Mouse (Mus musculus) lung, embryonic 16.5 days (tissue): ENCODE data around the gene Stra6l. TPM values are rescaled to one million over a fixed set of nuclear protein-coding genes. Genes with fewer than 3 reads are reported as not detected.

ENCODE experiments used
- ATAC-seq: fragments of 200-750 bp; cut with Nextera tagmentation; 2 replicates; pipeline ENCODE4 v1.8.0; 2017; ENCODE audit warnings: low read depth, mild to moderate bottlenecking, moderate library complexity
- H3K27ac ChIP-seq: fragments of 300-500 bp; sonication (generic); 2 replicates; pipeline ENCODE4 v1.5.1; 2014; ENCODE audit warnings: mild to moderate bottlenecking, control low read depth, low read length
- H3K27me3 ChIP-seq: fragments of 300-500 bp; sonication (generic); 2 replicates; pipeline ENCODE4 v1.6.1; 2014; ENCODE audit warnings: low read depth, low read length, mixed read lengths; ENCODE audit not compliant: control insufficient read depth, insufficient read depth
- H3K36me3 ChIP-seq: fragments of 300-500 bp; sonication (generic); 2 replicates; pipeline ENCODE4 v1.6.1; 2014; ENCODE audit warnings: low read length; ENCODE audit not compliant: control insufficient read depth, insufficient read depth
- H3K4me1 ChIP-seq: fragments of 300-500 bp; sonication (generic); replicated peaks from 2 replicates; pipeline ENCODE4 v1.6.1; 2014; ENCODE audit warnings: low read length, mixed read lengths; ENCODE audit not compliant: control insufficient read depth, insufficient read depth
- H3K4me2 ChIP-seq: fragments of 300-500 bp; sonication (generic); 2 replicates; pipeline ENCODE4 v1.6.1; 2014; ENCODE audit warnings: low read depth, low read length, control low read depth
- H3K4me3 ChIP-seq: fragments of 300-500 bp; sonication (generic); 2 replicates; pipeline ENCODE4 v1.5.1; 2014; ENCODE audit warnings: mild to moderate bottlenecking, low read length, control low read depth
- H3K9ac ChIP-seq: fragments of 300-500 bp; sonication (generic); 2 replicates; pipeline ENCODE4 v1.6.1; 2014; ENCODE audit warnings: low read length, control low read depth
- H3K9me3 ChIP-seq: fragments of 300-500 bp; sonication (generic); 2 replicates; pipeline ENCODE4 v1.6.1; 2016; ENCODE audit warnings: low read length; ENCODE audit not compliant: control insufficient read depth
- WGBS: fragments of 180-500 bp; shearing (Covaris S2); extraction: QIAGEN DNeasy Blood & Tissue Kit; methylation state at CpG from one replicate; pipeline ENCODE4 v1.1.7; 2014; 5-methylcytosine and 5-hydroxymethylcytosine counted together
- polyA plus RNA-seq: library from polyadenylated mRNA; unstranded; fragments of >200 nt; fragmentation: Nextera tagmentation; extraction: Ambion mirVana; gene quantifications from 2 replicates; pipeline ENCODE4 v1.2.1, GENCODE M21; 2015

Stra6l gene
- polyA plus RNA-seq, 1 experiment from 2014 or later, result 0.03 TPM

DNA sequence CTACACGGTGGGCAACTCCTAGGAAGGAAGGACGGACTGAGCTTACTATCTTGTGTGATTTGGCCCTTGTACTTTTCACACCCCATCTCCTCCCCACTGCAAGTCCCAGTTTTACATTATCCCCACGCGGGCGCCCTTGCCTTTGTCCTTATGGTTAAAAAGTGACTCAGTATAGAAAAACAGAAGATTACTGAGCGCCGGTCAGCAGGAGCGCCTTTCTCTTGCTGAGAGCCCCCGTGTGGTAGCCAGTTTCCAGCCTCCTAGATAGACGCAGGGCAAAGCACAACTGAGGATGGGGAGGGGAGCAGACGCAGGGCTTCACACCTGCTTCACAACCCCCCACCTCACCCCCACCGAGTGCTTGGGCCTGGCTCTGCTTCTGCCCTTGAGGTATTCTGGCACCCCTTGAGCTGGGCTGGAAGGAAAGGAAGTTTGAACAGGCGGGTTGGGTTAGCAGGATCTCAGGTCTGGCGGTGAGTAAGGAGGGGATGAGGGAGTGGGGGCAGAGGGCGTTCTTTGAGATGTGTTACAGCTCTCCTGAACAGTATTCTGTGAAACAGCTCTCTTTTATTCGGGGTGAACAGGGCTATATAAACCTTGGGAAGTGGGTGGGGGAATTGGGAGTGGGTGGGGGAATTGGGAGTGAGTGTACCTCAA, 48.1 kb downstream of the Stra6l start:
- H3K27ac ChIP-seq, result no peak overlapping the region
- no peaks in the 10 kb centered on the region for H3K4me1 ChIP-seq
- no peaks in the 10 kb centered on the region for H3K27me3 ChIP-seq
- WGBS, result 13% methylated on average over 16 of the region's 16 CpGs
- no peaks in the 10 kb centered on the region for H3K9me3 ChIP-seq
- peak; percentile 41; the same call in 1 of the 2 replicates for ATAC-seq
- no peak overlapping the region for H3K9ac ChIP-seq
- no peak overlapping the region for H3K4me2 ChIP-seq
- H3K36me3 ChIP-seq, result no peaks in the 10 kb centered on the region
- no peak overlapping the region for H3K4me3 ChIP-seq

- Histone ChIP-seq H3K4me1 (no peaks in the 10 kb centered on the region), H3K4me2 (no peak overlapping the region), H3K27me3 (no peaks in the 10 kb centered on the region), H3K27ac (no peak overlapping the region), H3K9me3 (no peaks in the 10 kb centered on the region), H3K9ac (no peak overlapping the region), H3K4me3 (no peak overlapping the region), H3K36me3 (no peaks in the 10 kb centered on the region)
- 43% methylated on average over 5 of the region's 5 CpGs for WGBS
- ATAC-seq, result no peak
These were observed 49.9 kb downstream of the Stra6l start for GRCm38 (mm10) chr4:45898413-45898812.

GRCm38 (mm10) chr4:45909256-45909655, 60.8 kb downstream of the Stra6l start:
- WGBS, result 77% methylated on average over 13 of the region's 13 CpGs
- Histone ChIP-seq H3K27ac (no peak overlapping the region), H3K4me2 (no peak overlapping the region), H3K4me1 (no peaks in the 10 kb centered on the region), H3K9ac (no peak overlapping the region), H3K4me3 (no peak overlapping the region), H3K9me3 (no peaks in the 10 kb centered on the region), H3K27me3 (no peaks in the 10 kb centered on the region), H3K36me3 (no peaks in the 10 kb centered on the region)
- no peak for ATAC-seq

GRCm38 (mm10) chr4:45909924-45910323, 61.5 kb downstream of the Stra6l start:
- ATAC-seq, result no peak
- 67% methylated on average over 4 of the region's 4 CpGs for WGBS
- Histone ChIP-seq H3K4me3 (no peak overlapping the region), H3K9me3 (no peaks in the 10 kb centered on the region), H3K4me1 (no peaks in the 10 kb centered on the region), H3K36me3 (no peaks in the 10 kb centered on the region), H3K4me2 (no peak overlapping the region), H3K27ac (no peak overlapping the region), H3K27me3 (no peaks in the 10 kb centered on the region), H3K9ac (no peak overlapping the region)

DNA sequence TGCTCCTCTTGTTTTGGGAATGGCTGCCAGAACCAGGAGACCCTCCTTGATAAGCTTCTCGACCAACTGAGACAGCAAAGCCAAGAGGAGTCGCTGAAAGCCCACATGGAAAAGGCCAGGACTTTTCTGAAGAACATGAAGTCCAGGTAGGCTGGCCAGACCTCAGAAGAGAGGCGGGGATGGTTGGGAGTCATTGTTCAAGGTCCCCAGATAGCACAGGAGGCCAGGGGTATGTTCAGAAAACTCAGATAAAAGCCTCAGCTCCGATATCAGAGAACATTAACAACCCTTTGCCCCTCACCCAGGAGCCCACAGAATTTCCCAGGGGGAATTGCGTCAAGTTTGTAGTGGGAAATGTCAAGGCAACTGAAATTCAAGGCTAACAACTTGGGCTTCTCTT, 62.8 kb downstream of the Stra6l start:
- Histone ChIP-seq H3K9me3 (no peaks in the 10 kb centered on the region), H3K27ac (no peak overlapping the region), H3K27me3 (no peaks in the 10 kb centered on the region), H3K4me2 (no peak overlapping the region), H3K4me1 (no peaks in the 10 kb centered on the region), H3K36me3 (no peaks in the 10 kb centered on the region), H3K4me3 (no peak overlapping the region), H3K9ac (no peak overlapping the region)
- ATAC-seq, result no peak
- 65% methylated on average over 5 of the region's 5 CpGs for WGBS

DNA sequence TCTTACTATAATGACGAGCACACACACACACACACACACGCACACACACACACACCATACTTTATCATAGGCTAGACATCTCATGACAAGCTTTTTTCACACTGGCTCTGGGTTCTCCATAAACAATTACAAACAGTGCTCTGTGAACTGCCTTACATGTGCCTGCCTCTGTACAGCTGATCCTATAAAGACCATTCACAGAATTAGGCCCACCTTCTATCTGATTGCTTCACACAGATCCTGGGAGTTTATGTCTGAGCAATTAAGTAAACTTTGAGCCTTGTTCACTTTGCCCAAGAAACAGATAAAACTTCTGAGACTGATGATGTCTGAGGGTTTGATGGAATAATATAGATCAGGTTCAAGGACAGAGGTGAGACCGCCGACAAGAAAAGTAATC, 63.4 kb downstream of the Stra6l start:
- Histone ChIP-seq H3K4me3 (no peak overlapping the region), H3K36me3 (no peaks in the 10 kb centered on the region), H3K27ac (no peak overlapping the region), H3K9me3 (no peaks in the 10 kb centered on the region), H3K4me1 (no peaks in the 10 kb centered on the region), H3K27me3 (no peaks in the 10 kb centered on the region), H3K4me2 (no peak overlapping the region), H3K9ac (no peak overlapping the region)
- 76% methylated on average over 4 of the region's 4 CpGs for WGBS
- no peak for ATAC-seq

DNA sequence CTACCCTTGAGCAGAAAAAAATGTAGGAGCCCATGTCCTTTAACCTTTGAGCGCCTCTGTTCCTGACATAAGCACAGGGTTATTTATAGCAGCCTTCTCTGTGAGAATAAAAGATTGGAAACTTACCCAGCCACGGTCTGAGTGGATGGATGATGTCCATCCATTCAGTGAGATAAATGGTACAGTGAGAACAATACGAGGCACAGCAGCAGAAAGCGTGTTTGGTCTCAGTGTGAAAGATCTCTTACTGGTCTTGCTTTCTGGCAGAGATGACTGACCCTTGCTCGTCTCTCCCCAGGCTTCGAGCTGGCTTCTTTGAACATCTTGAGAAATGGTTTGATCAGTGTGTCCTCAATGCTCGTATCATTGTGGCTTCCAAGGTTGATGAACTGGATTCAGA, 68.6 kb downstream of the Stra6l start:
- no peak overlapping the region for H3K27ac ChIP-seq

DNA sequence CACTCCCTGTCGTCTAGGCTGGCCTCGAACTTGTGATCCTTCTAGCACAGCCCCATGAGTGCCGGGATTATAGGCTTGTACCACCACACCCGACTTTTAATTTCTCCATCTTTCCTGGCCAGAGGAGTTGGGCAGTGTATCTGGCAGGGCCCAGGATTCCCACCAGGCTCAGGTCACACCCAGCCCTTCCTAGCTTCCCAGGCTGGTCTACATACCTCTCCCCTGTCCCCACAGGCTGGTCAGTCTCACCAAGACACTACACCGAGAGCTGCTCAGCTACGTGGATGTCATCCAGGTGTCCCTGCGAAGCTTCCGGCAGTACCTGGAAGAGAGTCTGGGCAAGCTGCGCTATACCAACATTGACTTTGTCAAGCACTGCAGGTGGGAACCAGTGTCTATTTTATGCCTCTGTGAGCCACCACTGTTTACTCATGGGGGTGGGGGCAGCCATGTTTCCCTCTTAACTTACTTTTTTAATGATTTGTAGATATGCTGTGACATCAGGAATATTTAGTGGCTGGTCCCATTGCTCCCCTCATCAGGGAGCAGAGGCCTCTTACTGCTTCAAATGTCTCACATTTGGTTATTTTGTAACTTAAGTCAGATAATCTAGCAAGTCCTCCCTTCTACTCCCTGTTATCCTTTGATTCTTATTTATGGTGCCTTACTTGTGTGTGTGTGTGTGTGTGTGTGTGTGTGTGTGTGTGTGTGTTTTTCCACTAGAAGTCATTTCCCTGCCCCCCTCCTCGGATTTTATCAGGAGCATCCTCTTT, 73.4 kb downstream of the Stra6l start:
- H3K4me3 ChIP-seq, result no peak overlapping the region
- H3K4me1 ChIP-seq, result no peaks in the 10 kb centered on the region
- no peak overlapping the region for H3K9ac ChIP-seq
- H3K27me3 ChIP-seq, result no peaks in the 10 kb centered on the region
- no peak overlapping the region for H3K4me2 ChIP-seq
- H3K27ac ChIP-seq, result no peak overlapping the region
- H3K9me3 ChIP-seq, result no peaks in the 10 kb centered on the region
- no peak for ATAC-seq
- H3K36me3 ChIP-seq, result no peaks in the 10 kb centered on the region
- 78% methylated on average over 10 of the region's 10 CpGs for WGBS

More for the DNA sequence above, 68.6 kb downstream of the Stra6l start:
- peak; percentile 26; the same call in 1 of the 2 replicates for ATAC-seq
- Histone ChIP-seq H3K9ac (no peak overlapping the region), H3K27me3 (no peaks in the 10 kb centered on the region), H3K9me3 (no peaks in the 10 kb centered on the region), H3K4me1 (no peaks in the 10 kb centered on the region), H3K36me3 (no peaks in the 10 kb centered on the region), H3K4me2 (no peak overlapping the region), H3K4me3 (no peak overlapping the region)
- WGBS, result 58% methylated on average over 7 of the region's 7 CpGs

DNA sequence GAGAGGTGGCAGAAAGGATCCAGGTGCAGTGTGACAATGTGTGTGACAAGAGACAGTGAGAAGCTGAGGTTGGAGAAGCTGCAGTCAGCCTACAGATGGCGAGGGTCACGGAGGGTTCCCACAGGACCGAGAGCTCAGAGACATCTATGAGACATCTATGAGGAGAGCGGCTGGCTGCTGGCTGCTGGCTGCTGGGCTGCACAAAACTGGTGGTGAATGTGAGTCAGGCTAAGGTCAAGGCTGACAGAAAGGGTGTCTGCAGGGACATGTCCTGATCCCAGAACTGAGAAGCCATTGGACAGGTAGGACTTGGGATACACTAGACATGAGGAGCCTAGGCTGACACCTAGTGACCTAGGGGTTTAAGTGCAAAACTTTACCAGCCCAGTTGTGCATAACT, 75.5 kb downstream of the Stra6l start:
- no peaks in the 10 kb centered on the region for H3K27me3 ChIP-seq
- no peak for ATAC-seq
- H3K9me3 ChIP-seq, result no peaks in the 10 kb centered on the region
- no peak overlapping the region for H3K27ac ChIP-seq
- no peaks in the 10 kb centered on the region for H3K4me1 ChIP-seq
- no peak overlapping the region for H3K9ac ChIP-seq
- 80% methylated on average over 4 of the region's 4 CpGs for WGBS
- H3K4me3 ChIP-seq, result no peak overlapping the region
- H3K4me2 ChIP-seq, result no peak overlapping the region
- H3K36me3 ChIP-seq, result no peaks in the 10 kb centered on the region
